Mouse (Mus musculus) embryonic facial prominence, embryonic 11.5 days (tissue): ENCODE measurements around the gene Itfg2. TPM values are rescaled to one million over a fixed set of nuclear protein-coding genes. Genes with fewer than 3 reads are reported as not detected.

Experiments used
- ATAC-seq: fragments of 200-750 bp; cut with Nextera tagmentation; replicated peaks from 2 replicates; pipeline ENCODE4 v1.8.0; 2017; ENCODE audit warnings: low read depth; ENCODE audit not compliant: insufficient number of reproducible peaks, low FRiP score, low TSS enrichment
- DNase-seq: peaks from one replicate; pipeline ENCODE4 v3.0.0-alpha.2; 2015; ENCODE audit warnings: low spot score
- H3K27ac ChIP-seq: fragments of 300-500 bp; sonication (generic); replicated peaks from 2 replicates; pipeline ENCODE4 v1.5.1; 2014; ENCODE audit warnings: mild to moderate bottlenecking, low read depth, low read length, control low read depth
- H3K27me3 ChIP-seq: fragments of 300-500 bp; sonication (generic); 2 replicates; pipeline ENCODE4 v1.6.1; 2014; ENCODE audit warnings: mild to moderate bottlenecking, low read length, moderate library complexity, mixed read lengths; ENCODE audit not compliant: control insufficient read depth, insufficient read depth
- H3K36me3 ChIP-seq: fragments of 300-500 bp; sonication (generic); replicated peaks from 2 replicates; pipeline ENCODE4 v1.6.1; 2014; ENCODE audit warnings: low read depth, mild to moderate bottlenecking, low read length, moderate library complexity, mixed read lengths; ENCODE audit not compliant: control insufficient read depth, insufficient read depth
- H3K4me1 ChIP-seq: fragments of 300-500 bp; sonication (generic); 2 replicates; pipeline ENCODE4 v1.6.1; 2014; ENCODE audit warnings: low read length, mixed read lengths; ENCODE audit not compliant: control insufficient read depth, insufficient read depth
- H3K4me2 ChIP-seq: fragments of 300-500 bp; sonication (generic); 2 replicates; pipeline ENCODE4 v1.6.1; 2014; ENCODE audit warnings: low read depth, mild to moderate bottlenecking, control low read depth, low read length, moderate library complexity
- H3K4me3 ChIP-seq: fragments of 300-500 bp; sonication (generic); 2 replicates; pipeline ENCODE4 v1.5.1; 2014; ENCODE audit warnings: low read depth, low read length, control low read depth
- H3K9ac ChIP-seq: fragments of 300-500 bp; sonication (generic); replicated peaks from 2 replicates; pipeline ENCODE4 v1.6.1; 2014; ENCODE audit warnings: mild to moderate bottlenecking, control low read depth, low read length
- H3K9me3 ChIP-seq: fragments of 300-500 bp; sonication (generic); replicated peaks from 2 replicates; pipeline ENCODE4 v1.6.1; 2016; ENCODE audit warnings: mild to moderate bottlenecking, low read length, inconsistent platforms, mixed read lengths; ENCODE audit not compliant: control insufficient read depth
- whole genome bisulfite sequencing: fragments of 180-500 bp; shearing (Covaris S2); extraction: QIAGEN DNeasy Blood & Tissue Kit; methylation state at CpG from one replicate; pipeline ENCODE4 v1.1.7; 2014; 5-methylcytosine and 5-hydroxymethylcytosine counted together
- polyA plus RNA-seq: library from polyadenylated mRNA; unstranded; fragments of >200 nt; fragmentation: Nextera tagmentation; extraction: Ambion mirVana; gene quantifications from 2 replicates; pipeline ENCODE4 v1.2.1, GENCODE M21; 2014

Itfg2 gene
- polyA plus RNA-seq, 1 experiment from 2014 or later: 26.9 TPM

- DNase-seq: no peak
- peak overlapping the region; percentile 79 for H3K4me2 ChIP-seq
- no peaks in the 10 kb centered on the region for H3K9me3 ChIP-seq
- WGBS: 18% methylated on average over 8 of the region's 9 CpGs
- H3K9ac ChIP-seq: peak overlapping the region; percentile 95
- H3K36me3 ChIP-seq: peaks cover 8% of the 10 kb centered on the region
- peak overlapping the region; percentile 95 for H3K4me3 ChIP-seq
- no peaks in the 10 kb centered on the region for H3K27me3 ChIP-seq
- no peaks in the 10 kb centered on the region; the same call in 1 of the 2 replicates for H3K4me1 ChIP-seq
- no peak for ATAC-seq
- peak overlapping the region; percentile 96 for H3K27ac ChIP-seq
These were observed 62.8 kb downstream of the Itfg2 start for GRCm38 (mm10) chr6:128361901-128362300.

Other genes with a start within 250 kb of the Itfg2 start
- 1.4 and 2.3 TPM in 2 replicates for gene Tead4, start 124.1 kb downstream of the Itfg2 start, polyA plus RNA-seq
- 16.6 and 18.2 TPM in 2 replicates for gene Tulp3, start 69.1 kb downstream of the Itfg2 start, polyA plus RNA-seq
- gene Rhno1, start 62.0 kb downstream of the Itfg2 start, polyA plus RNA-seq: 172 and 174 TPM in 2 replicates
- gene Foxm1, start 62.0 kb downstream of the Itfg2 start, polyA plus RNA-seq: 40.7 and 43.4 TPM in 2 replicates
- 0.31 and 0.36 TPM in 2 replicates for gene Tex52, start 49.5 kb downstream of the Itfg2 start, polyA plus RNA-seq
- not detected in 2 replicates for gene Gm44596, start 49.4 kb downstream of the Itfg2 start, polyA plus RNA-seq
- gene Nrip2, start 25.6 kb downstream of the Itfg2 start, polyA plus RNA-seq: 1.6 and 2.0 TPM in 2 replicates
- 612 and 615 TPM in 2 replicates for gene Fkbp4, start 13.7 kb upstream of the Itfg2 start, polyA plus RNA-seq
- gene Pzp, start 101.8 kb upstream of the Itfg2 start, polyA plus RNA-seq: not detected in 2 replicates
- not detected in 2 replicates for gene A2ml1, start 156.7 kb upstream of the Itfg2 start, polyA plus RNA-seq
- not detected in 2 replicates for gene Klrb1a, start 198.6 kb upstream of the Itfg2 start, polyA plus RNA-seq
- not detected in 2 replicates for gene Clec2h, start 237.5 kb upstream of the Itfg2 start, polyA plus RNA-seq